Mouse (Mus musculus) intestine, postnatal 0 days (tissue): ENCODE data around the gene Rps6ka1. TPM values are rescaled to one million over a fixed set of nuclear protein-coding genes. Genes with fewer than 3 reads are reported as not detected.

ENCODE experiments used
- ATAC-seq: fragments of 200-750 bp; cut with Nextera tagmentation; 2 replicates; pipeline ENCODE4 v1.8.0; 2017; ENCODE audit warnings: mild to moderate bottlenecking, moderate TSS enrichment, moderate library complexity
- H3K27ac ChIP-seq: fragments of 300-500 bp; sonication (generic); 2 replicates; pipeline ENCODE4 v1.5.1; 2014; ENCODE audit warnings: mild to moderate bottlenecking, low read depth, low read length, moderate library complexity
- H3K27me3 ChIP-seq: fragments of 300-500 bp; sonication (generic); replicated peaks from 2 replicates; pipeline ENCODE4 v1.6.1; 2014; ENCODE audit warnings: low read length, mixed read lengths; ENCODE audit not compliant: control insufficient read depth, insufficient read depth
- H3K36me3 ChIP-seq: fragments of 300-500 bp; sonication (generic); 2 replicates; pipeline ENCODE4 v1.6.1; 2014; ENCODE audit warnings: mild to moderate bottlenecking, moderate library complexity; ENCODE audit not compliant: control insufficient read depth, insufficient read depth
- H3K4me1 ChIP-seq: fragments of 300-500 bp; sonication (generic); replicated peaks from 2 replicates; pipeline ENCODE4 v1.6.1; 2014; ENCODE audit warnings: antibody characterized with exemption, low read length, mixed read lengths; ENCODE audit not compliant: control insufficient read depth, insufficient read depth
- H3K4me2 ChIP-seq: fragments of 300-500 bp; sonication (generic); replicated peaks from 2 replicates; pipeline ENCODE4 v1.6.1; 2014; ENCODE audit warnings: low read depth, mild to moderate bottlenecking, moderate library complexity
- H3K4me3 ChIP-seq: fragments of 300-500 bp; sonication (generic); 2 replicates; pipeline ENCODE4 v1.5.1; 2014; ENCODE audit warnings: low read depth, low read length
- H3K9ac ChIP-seq: fragments of 300-500 bp; sonication (generic); 2 replicates; pipeline ENCODE4 v1.6.1; 2014; ENCODE audit warnings: mild to moderate bottlenecking, low read depth, low read length
- H3K9me3 ChIP-seq: fragments of 300-500 bp; sonication (generic); 2 replicates; pipeline ENCODE4 v1.6.1; 2016; ENCODE audit warnings: mixed run types; ENCODE audit not compliant: control insufficient read depth
- CTCF ChIP-seq: sonication (generic); IDR thresholded peaks from 2 replicates; pipeline ENCODE4 v1.5.1; 2016; ENCODE audit warnings: low read depth, mild to moderate bottlenecking, control low read depth, antibody characterized with exemption, moderate library complexity
- WGBS: fragments of 180-500 bp; shearing (Covaris S2); extraction: QIAGEN DNeasy Blood & Tissue Kit; methylation state at CpG from one replicate; pipeline ENCODE4 v1.1.7; 2014; 5-methylcytosine and 5-hydroxymethylcytosine counted together
- polyA plus RNA-seq: library from polyadenylated mRNA; unstranded; fragments of >200 nt; fragmentation: Nextera tagmentation; extraction: Ambion mirVana; gene quantifications from 2 replicates; pipeline ENCODE4 v1.2.1, GENCODE M21; 2015

Rps6ka1 gene
- polyA plus RNA-seq, 1 experiment from 2014 or later: 86.2 TPM

GRCm38 (mm10) chr4:133813992-133814803, 73.4 kb downstream of the Rps6ka1 start:
- peak overlapping the region; percentile 62 for H3K4me3 ChIP-seq
- ATAC-seq: peak; percentile 64
- under 1% methylated on average over 68 of the region's 80 CpGs for WGBS
- peak; percentile 80 for TF ChIP-seq CTCF
- no peaks in the 10 kb centered on the region for H3K27me3 ChIP-seq
- H3K9me3 ChIP-seq: no peaks in the 10 kb centered on the region
- peak overlapping the region; percentile 100 for H3K27ac ChIP-seq
- H3K4me1 ChIP-seq: no peaks in the 10 kb centered on the region
- H3K36me3 ChIP-seq: no peaks in the 10 kb centered on the region
- H3K4me2 ChIP-seq: peak overlapping the region; percentile 64
- peak overlapping the region; percentile 90 for H3K9ac ChIP-seq

- peak overlapping the region; percentile 100 for H3K27ac ChIP-seq
- peak; percentile 89 for ATAC-seq
- H3K4me1 ChIP-seq: no peaks in the 10 kb centered on the region
- H3K36me3 ChIP-seq: no peaks in the 10 kb centered on the region
- peak overlapping the region; percentile 64 for H3K4me2 ChIP-seq
- H3K9ac ChIP-seq: peak overlapping the region; percentile 90
- peak overlapping the region; percentile 62 for H3K4me3 ChIP-seq
- TF ChIP-seq CTCF: no peak
- no peaks in the 10 kb centered on the region for H3K27me3 ChIP-seq
- WGBS: 1% methylated on average over 76 of the region's 101 CpGs
- H3K9me3 ChIP-seq: no peaks in the 10 kb centered on the region
These were observed 74.2 kb downstream of the Rps6ka1 start for GRCm38 (mm10) chr4:133813174-133813991.

GRCm38 (mm10) chr4:133804401-133805263, 83.0 kb downstream of the Rps6ka1 start:
- ATAC-seq: no peak
- TF ChIP-seq CTCF: no peak
- Histone ChIP-seq H3K27ac (no peak overlapping the region), H3K27me3 (no peaks in the 10 kb centered on the region), H3K9ac (no peak overlapping the region), H3K9me3 (no peaks in the 10 kb centered on the region), H3K4me2 (no peak overlapping the region), H3K36me3 (no peaks in the 10 kb centered on the region), H3K4me3 (no peak overlapping the region), H3K4me1 (no peaks in the 10 kb centered on the region)
- 71% methylated on average over 15 of the region's 15 CpGs for WGBS

GRCm38 (mm10) chr4:133800589-133800988, 87.0 kb downstream of the Rps6ka1 start:
- Histone ChIP-seq H3K9ac (no peak overlapping the region), H3K27me3 (no peaks in the 10 kb centered on the region), H3K36me3 (no peaks in the 10 kb centered on the region), H3K4me1 (no peaks in the 10 kb centered on the region), H3K27ac (no peak overlapping the region), H3K4me3 (no peak overlapping the region), H3K4me2 (no peak overlapping the region), H3K9me3 (no peaks in the 10 kb centered on the region)
- no peak for ATAC-seq
- WGBS: 25% methylated on average over 6 of the region's 6 CpGs
- TF ChIP-seq CTCF: no peak

Other genes starting within 250 kb of the Rps6ka1 start
- gene Zdhhc18, start 237.6 kb downstream of the Rps6ka1 start, polyA plus RNA-seq: 1.8 and 2.3 TPM in 2 replicates
- gene Pigv, start 215.2 kb downstream of the Rps6ka1 start, polyA plus RNA-seq: 10.7 and 12.5 TPM in 2 replicates
- gene Arid1a, start 131.0 kb downstream of the Rps6ka1 start, polyA plus RNA-seq: 10.4 and 12.1 TPM in 2 replicates
- gene Hmgn2, start 80.9 kb upstream of the Rps6ka1 start, polyA plus RNA-seq: 605 and 661 TPM in 2 replicates
- 26.1 TPM in 2 replicates for gene Dhdds, start 113.1 kb upstream of the Rps6ka1 start, polyA plus RNA-seq
- not detected in 2 replicates for gene Lin28a, start 131.0 kb upstream of the Rps6ka1 start, polyA plus RNA-seq
- not detected in 2 replicates for gene Zfp683, start 166.0 kb upstream of the Rps6ka1 start, polyA plus RNA-seq
- 17.9 and 22.5 TPM in 2 replicates for gene Crybg2, start 173.0 kb upstream of the Rps6ka1 start, polyA plus RNA-seq
- gene Cd52, start 207.3 kb upstream of the Rps6ka1 start, polyA plus RNA-seq: 28.7 and 31.2 TPM in 2 replicates
- 0.88 and 1.5 TPM in 2 replicates for gene Ubxn11, start 214.8 kb upstream of the Rps6ka1 start, polyA plus RNA-seq
- 503 and 522 TPM in 2 replicates for gene Sh3bgrl3, start 241.0 kb upstream of the Rps6ka1 start, polyA plus RNA-seq